Mouse (Mus musculus): ENCODE data around the gene Gtf3c2. TPM values are rescaled to one million over a fixed set of nuclear protein-coding genes. Genes with fewer than 3 reads are reported as not detected.
"Not testable (repeated sequence)": the region's sequence is repeated elsewhere in the genome, so short reads cannot be mapped to it uniquely, and the experiment has no call there.

Gene Gtf3c2
- total RNA-seq (2021), result 10 to 100 TPM; 87.2 to 88.0 TPM
- long read RNA-seq, experiment 1, full-length matches to known transcripts, result 4 of 15 reads
- long read RNA-seq, experiment 1, partial matches to known transcripts, result 6 of 15 reads
- long read RNA-seq, experiment 1, other reads (novel, unspliced or antisense), result 5 of 15 reads
- long read RNA-seq, experiment 2, full-length matches to known transcripts, result 19 of 64 reads
- long read RNA-seq, experiment 2, partial matches to known transcripts, result 23 of 64 reads
- long read RNA-seq, experiment 2, other reads (novel, unspliced or antisense), result 22 of 64 reads

GRCm38 (mm10) chr5:31179766-31180630, at the start of gene Gtf3c2, which contains the start of gene Gm29609:
Gene Gtf3c2, minus strand, starts transcription at chr5:31180144.
Gene Gm29609, minus strand, starts transcription at chr5:31179911.
- DNase-seq (ENCODE audit: low spot score in 2 of 2), result peak; percentile 86 to 92

- DNase-seq (ENCODE audit: low spot score in 2 of 2), result no peak
Observed at GRCm38 (mm10) chr5:31226641-31227040, 46.7 kb upstream of the Gtf3c2 start.

GRCm38 (mm10) chr5:31222696-31223095, 42.8 kb upstream of the Gtf3c2 start:
- no peak for DNase-seq (ENCODE audit: low spot score in 2 of 2)

GRCm38 (mm10) chr5:31221304-31221945, 41.5 kb upstream of the Gtf3c2 start:
- DNase-seq (ENCODE audit: low spot score in 2 of 2), result no peak

- DNase-seq (ENCODE audit: low spot score in 2 of 2), result peak; percentile 96 to 99
Observed at GRCm38 (mm10) chr5:31220448-31221303, 40.7 kb upstream of the Gtf3c2 start, which contains the start of gene Ppm1g. Gene Ppm1g, minus strand, starts transcription at chr5:31220687.

GRCm38 (mm10) chr5:31219911-31220447, 40.0 kb upstream of the Gtf3c2 start:
- DNase-seq (ENCODE audit: low spot score in 2 of 2), result no peak

GRCm38 (mm10) chr5:31219474-31219873, 39.5 kb upstream of the Gtf3c2 start:
- no peak for DNase-seq (ENCODE audit: low spot score in 2 of 2)

- no peak for DNase-seq (ENCODE audit: low spot score in 2 of 2)
Observed at GRCm38 (mm10) chr5:31219070-31219469, 39.1 kb upstream of the Gtf3c2 start.

GRCm38 (mm10) chr5:31218294-31218693, 38.4 kb upstream of the Gtf3c2 start:
- no peak for DNase-seq (ENCODE audit: low spot score in 2 of 2)

GRCm38 (mm10) chr5:31216554-31216953, 36.6 kb upstream of the Gtf3c2 start:
- DNase-seq (ENCODE audit: low spot score in 2 of 2), result not testable (repeated sequence)

GRCm38 (mm10) chr5:31204421-31204820, 24.5 kb upstream of the Gtf3c2 start:
- no peak for DNase-seq (ENCODE audit: low spot score in 2 of 2)

- no peak for DNase-seq (ENCODE audit: low spot score in 2 of 2)
Observed at GRCm38 (mm10) chr5:31203866-31204265, 23.9 kb upstream of the Gtf3c2 start.

GRCm38 (mm10) chr5:31202933-31203332, 23.0 kb upstream of the Gtf3c2 start:
- DNase-seq (ENCODE audit: low spot score in 2 of 2), result no peak

GRCm38 (mm10) chr5:31201742-31202590, 22.0 kb upstream of the Gtf3c2 start, which contains the start of gene Zfp513:
Gene Zfp513, minus strand, starts transcription at chr5:31202303.
- DNase-seq (ENCODE audit: low spot score in 2 of 2), result peak; percentile 87 to 89

- DNase-seq (ENCODE audit: low spot score in 2 of 2), result no peak
Observed at GRCm38 (mm10) chr5:31201042-31201741, 21.2 kb upstream of the Gtf3c2 start.

GRCm38 (mm10) chr5:31200327-31200768, 20.4 kb upstream of the Gtf3c2 start:
- no peak for DNase-seq (ENCODE audit: low spot score in 2 of 2)

GRCm38 (mm10) chr5:31199893-31200292, 19.9 kb upstream of the Gtf3c2 start:
- DNase-seq (ENCODE audit: low spot score in 2 of 2), result no peak

GRCm38 (mm10) chr5:31199321-31199892, 19.5 kb upstream of the Gtf3c2 start:
- no peak for DNase-seq (ENCODE audit: low spot score in 2 of 2)

Data from adrenal gland, postnatal 4 days (tissue).